Comparison of ENCODE assay signal across 1 mouse cellular context in the genomic region with DNA sequence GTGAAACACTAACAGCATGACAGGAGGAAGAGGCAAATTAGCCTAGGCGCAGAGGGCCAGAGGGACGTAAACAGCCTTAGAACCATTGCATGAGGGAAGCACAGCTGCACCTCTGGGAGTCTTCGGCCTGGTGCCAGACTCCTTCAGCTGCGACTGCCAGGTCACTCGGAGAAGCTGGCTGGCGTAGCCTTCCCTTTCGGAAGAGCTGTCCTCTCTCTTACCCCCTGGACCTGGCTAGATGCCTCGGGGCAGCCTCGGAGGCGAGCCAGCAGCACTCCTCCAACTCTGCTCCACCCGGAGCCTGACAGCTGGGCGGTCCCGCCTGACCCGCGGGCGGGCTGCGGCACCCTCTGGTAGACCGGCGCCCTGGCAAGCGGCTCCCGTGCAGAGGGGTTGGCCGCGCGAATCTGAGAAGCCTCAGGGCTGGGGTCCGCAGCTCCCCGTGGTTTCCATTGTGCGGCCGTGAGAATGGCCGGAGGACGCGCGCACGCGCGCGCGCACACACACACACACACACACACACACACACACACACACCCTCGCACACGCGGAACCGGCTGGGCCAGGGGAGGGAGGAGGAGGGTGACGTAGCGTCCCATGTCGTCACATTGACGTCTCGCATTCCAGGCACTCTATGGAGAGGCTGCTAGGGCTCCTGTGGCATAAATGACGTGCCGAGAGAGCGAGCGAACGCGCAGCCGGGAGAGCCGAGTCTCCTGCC.
A peak's percentile ranks its signal among the peaks of the same experiment; 100 is the strongest.
TF ChIP-seq lines count a peak whose summit lies in the region.

Gene Nr4a3 (plus strand): TSS at position 663 of the 721 bp plus-strand sequence.

TF ChIP-seq in CH12.LX, 34 proteins besides CTCF, POLR2A, EP300 and RAD21 (continued from another document):
- peak; percentile 37; the same call in 1 of the 2 replicates for TF ChIP-seq ELF1 (IDR thresholded peaks at IDR 0.05; ENCODE audit: low read depth, low read length)
- no peak for TF ChIP-seq JUND (conservative IDR thresholded peaks at IDR 0.05; ENCODE audit: low read depth, low read length)
- TF ChIP-seq MYC (IDR thresholded peaks at IDR 0.05; ENCODE audit: low read depth, low read length), result peak; percentile 36; the same call in 1 of the 2 replicates
- no peak for TF ChIP-seq ZC3H11A (IDR thresholded peaks at IDR 0.05; ENCODE audit: low read depth, low read length)
- no peak for TF ChIP-seq MAFK (IDR thresholded peaks at IDR 0.05; ENCODE audit: insufficient replicate concordance, low read length)
- TF ChIP-seq USF2 (conservative IDR thresholded peaks at IDR 0.05; ENCODE audit: low read depth, low read length), result no peak
- TF ChIP-seq UBTF (IDR thresholded peaks at IDR 0.05; ENCODE audit: low read depth, low read length), result peak; percentile 66; the same call in 1 of the 2 replicates
- TF ChIP-seq CHD2 (IDR thresholded peaks at IDR 0.05; ENCODE audit: low read length), result no peak
- no peak for TF ChIP-seq JUN (IDR thresholded peaks at IDR 0.05; ENCODE audit: insufficient read depth, low read depth, low read length)
- TF ChIP-seq TCF12 (IDR thresholded peaks at IDR 0.05; ENCODE audit: low read depth, low read length), result peak; percentile 6; the same call in 1 of the 2 replicates
- no peak for TF ChIP-seq PAX5 (IDR thresholded peaks at IDR 0.05; ENCODE audit: low read length)
- TF ChIP-seq MAX (IDR thresholded peaks at IDR 0.05; ENCODE audit: low read length), result no peak
- no peak; the same call in 1 of the 2 replicates for TF ChIP-seq HCFC1 (IDR thresholded peaks at IDR 0.05; ENCODE audit: low read depth, low read length)
- peak; percentile 57 for TF ChIP-seq ETS1 (conservative IDR thresholded peaks at IDR 0.05; ENCODE audit: low read depth, low read length)
- TF ChIP-seq IRF4 (IDR thresholded peaks at IDR 0.05; ENCODE audit: low read depth, low read length), result no peak
- no peak for TF ChIP-seq CHD1 (IDR thresholded peaks at IDR 0.05; ENCODE audit: low read depth, low read length)
- peak; percentile 69 for TF ChIP-seq NRF1 (IDR thresholded peaks at IDR 0.05; ENCODE audit: low read depth, low read length)
- TF ChIP-seq USF1 (IDR thresholded peaks at IDR 0.05; ENCODE audit: low read depth, low read length), result no peak
- TF ChIP-seq POLR2AphosphoS2 (IDR thresholded peaks at IDR 0.05; ENCODE audit: low read depth, low read length), result no peak
- no peak for TF ChIP-seq ZKSCAN1 (IDR thresholded peaks at IDR 0.05; ENCODE audit: borderline replicate concordance, low read depth, low read length)
- peak; percentile 48; the same call in 1 of the 2 replicates for TF ChIP-seq MXI1 (IDR thresholded peaks at IDR 0.05; ENCODE audit: low read depth, low read length)
- no peak for TF ChIP-seq E2F4 (IDR thresholded peaks at IDR 0.05; ENCODE audit: insufficient replicate concordance, low read depth, low read length)
- TF ChIP-seq GABPA (IDR thresholded peaks at IDR 0.05; ENCODE audit: insufficient replicate concordance, low read depth, low read length), result peak; percentile 36; the same call in 1 of the 2 replicates
- TF ChIP-seq NELFE (IDR thresholded peaks at IDR 0.05; ENCODE audit: low read depth, low read length), result no peak
- TF ChIP-seq MEF2A (IDR thresholded peaks at IDR 0.05; ENCODE audit: borderline replicate concordance, low read depth, low read length), result peak; percentile 38; the same call in 1 of the 2 replicates
- TF ChIP-seq ZNF384 (IDR thresholded peaks at IDR 0.05; ENCODE audit: low read depth, low read length), result no peak
- TF ChIP-seq MAZ (IDR thresholded peaks at IDR 0.05; ENCODE audit: low read depth, low read length), result peak; percentile 49; the same call in 1 of the 2 replicates
TF ChIP-seq in CH12.LX: peak in this region for 12.
